Mouse (Mus musculus) olfactory bulb, adult 2 months (tissue): ENCODE results near the gene Clstn3.

Experiments used
- CTCF ChIP-seq: fragments of 200-500 bp; IDR thresholded peaks from 2 replicates; pipeline ENCODE4 v1.5.1; 2012; ENCODE audit warnings: low read depth, mild to moderate bottlenecking, low read length, moderate library complexity; ENCODE audit not compliant: insufficient read depth
- POLR2A ChIP-seq: fragments of 200-500 bp; IDR thresholded peaks from 2 replicates; pipeline ENCODE4 v1.6.1; 2012; ENCODE audit warnings: mild to moderate bottlenecking, low read depth, low read length, moderate library complexity; ENCODE audit not compliant: insufficient read depth

- TF ChIP-seq POLR2A: no peak
- TF ChIP-seq CTCF: no peak
Measured at GRCm38 (mm10) chr6:124448186-124448852, 16.3 kb downstream of the Clstn3 start.
